Mouse (Mus musculus): Measurements from ENCODE around the gene Atxn2.

DNA sequence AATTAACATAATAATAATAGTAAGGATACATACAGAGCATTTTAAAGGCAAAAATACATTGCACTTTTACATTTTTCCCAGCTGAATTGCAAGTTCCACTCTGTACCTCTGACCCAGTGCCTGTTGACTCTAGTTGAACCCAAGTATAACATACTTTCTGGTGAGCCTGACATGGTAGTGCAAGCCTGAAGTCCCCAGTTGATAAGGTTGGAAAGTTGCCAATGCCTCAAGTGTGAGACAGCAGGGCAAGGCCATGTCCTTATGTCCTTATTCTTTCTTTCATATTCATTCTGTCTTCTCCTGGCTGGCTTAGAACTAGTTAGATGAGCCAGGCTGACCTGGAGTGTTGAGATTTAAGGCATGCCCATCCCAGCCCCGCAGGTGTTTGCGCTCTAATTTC lies 28.9 kb upstream of the Atxn2 start:
- no peak for TF ChIP-seq HCFC1 (IDR thresholded peaks at IDR 0.05; ENCODE audit: borderline replicate concordance, insufficient read depth, low read length)
- TF ChIP-seq ZNF384 (IDR thresholded peaks at IDR 0.05; ENCODE audit: low read depth, low read length): no peak
